Mouse (Mus musculus) intestine, embryonic 14.5 days (tissue): ENCODE measurements around the gene Agbl1. TPM values are rescaled to one million over a fixed set of nuclear protein-coding genes. Genes with fewer than 3 reads are reported as not detected.

Experiments used
- ATAC-seq: fragments of 200-750 bp; cut with Nextera tagmentation; replicated peaks from 2 replicates; pipeline ENCODE4 v1.8.0; 2017; ENCODE audit warnings: low read depth, moderate number of reproducible peaks, moderate TSS enrichment, moderate library complexity; ENCODE audit not compliant: low FRiP score, low TSS enrichment
- DNase-seq: peaks from one replicate; pipeline ENCODE4 v3.0.0-alpha.2; 2018; ENCODE audit warnings: low spot score
- H3K27ac ChIP-seq: fragments of 300-500 bp; sonication (generic); 2 replicates; pipeline ENCODE4 v1.5.1; 2014; ENCODE audit warnings: low read depth, mild to moderate bottlenecking, control low read depth
- H3K27me3 ChIP-seq: fragments of 300-500 bp; sonication (generic); replicated peaks from 2 replicates; pipeline ENCODE4 v1.6.1; 2014; ENCODE audit warnings: low read length, control low read depth; ENCODE audit not compliant: control insufficient read depth, insufficient read depth
- H3K36me3 ChIP-seq: fragments of 300-500 bp; sonication (generic); 2 replicates; pipeline ENCODE4 v1.6.1; 2014; ENCODE audit warnings: low read length, control low read depth; ENCODE audit not compliant: control insufficient read depth, insufficient read depth
- H3K4me1 ChIP-seq: fragments of 300-500 bp; sonication (generic); replicated peaks from 2 replicates; pipeline ENCODE4 v1.6.1; 2014; ENCODE audit warnings: low read length, control low read depth, mixed read lengths; ENCODE audit not compliant: control insufficient read depth, insufficient read depth
- H3K4me2 ChIP-seq: fragments of 300-500 bp; sonication (generic); 2 replicates; pipeline ENCODE4 v1.6.1; 2014; ENCODE audit warnings: low read length
- H3K4me3 ChIP-seq: fragments of 300-500 bp; sonication (generic); 2 replicates; pipeline ENCODE4 v1.5.1; 2014; ENCODE audit warnings: low read depth, low read length, control low read depth, mixed read lengths
- H3K9ac ChIP-seq: fragments of 300-500 bp; sonication (generic); 2 replicates; pipeline ENCODE4 v1.6.1; 2014; ENCODE audit warnings: mild to moderate bottlenecking, low read length
- H3K9me3 ChIP-seq: fragments of 300-500 bp; sonication (generic); 2 replicates; pipeline ENCODE4 v1.6.1; 2016; ENCODE audit warnings: low read length, control low read depth; ENCODE audit not compliant: control insufficient read depth
- WGBS: fragments of 180-500 bp; shearing (Covaris S2); extraction: QIAGEN DNeasy Blood & Tissue Kit; methylation state at CpG from one replicate; pipeline ENCODE4 v1.1.7; 2014; 5-methylcytosine and 5-hydroxymethylcytosine counted together
- polyA plus RNA-seq: library from polyadenylated mRNA; unstranded; fragments of >200 nt; fragmentation: Nextera tagmentation; extraction: Ambion mirVana; gene quantifications from 2 replicates; pipeline ENCODE4 v1.2.1, GENCODE M21; 2014

The Agbl1 gene
- polyA plus RNA-seq, 1 experiment from 2014 or later: not detected

GRCm38 (mm10) chr7:76407930-76408557 is 178.4 kb downstream of the Agbl1 start:
- DNase-seq (no peak), ATAC-seq (no peak)
- Histone ChIP-seq H3K4me2 (no peak overlapping the region), H3K27ac (no peak overlapping the region), H3K27me3 (no peaks in the 10 kb centered on the region), H3K4me3 (no peak overlapping the region), H3K9me3 (no peaks in the 10 kb centered on the region), H3K9ac (no peak overlapping the region), H3K4me1 (no peaks in the 10 kb centered on the region), H3K36me3 (no peaks in the 10 kb centered on the region)
- WGBS: 73% methylated on average over 4 of the region's 4 CpGs

DNA sequence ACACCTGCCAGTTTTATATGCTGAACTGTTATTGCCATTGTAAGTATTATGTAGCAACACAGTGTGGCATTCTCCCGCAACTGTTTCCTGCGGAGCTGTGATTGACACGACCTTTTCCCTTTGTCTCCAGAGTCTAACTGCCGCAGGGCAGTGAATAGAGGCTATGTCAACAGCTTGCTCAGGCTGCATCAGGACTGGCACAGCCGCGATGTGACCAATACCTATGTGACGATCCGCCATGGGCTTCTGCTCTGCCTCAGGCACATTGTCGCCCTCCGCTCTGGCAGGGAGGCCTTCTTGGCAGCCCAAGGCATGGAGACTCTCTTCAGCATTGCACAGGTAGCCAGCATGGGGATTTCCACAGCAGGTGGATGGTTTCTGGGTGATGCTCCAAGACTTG is 179.3 kb downstream of the Agbl1 start:
- ATAC-seq (no peak), DNase-seq (no peak)
- Histone ChIP-seq H3K27me3 (no peaks in the 10 kb centered on the region), H3K4me2 (no peak overlapping the region), H3K9me3 (no peaks in the 10 kb centered on the region), H3K4me3 (no peak overlapping the region), H3K27ac (no peak overlapping the region), H3K4me1 (no peaks in the 10 kb centered on the region), H3K36me3 (no peaks in the 10 kb centered on the region), H3K9ac (no peak overlapping the region)
- WGBS: 86% methylated on average over 10 of the region's 10 CpGs

DNA sequence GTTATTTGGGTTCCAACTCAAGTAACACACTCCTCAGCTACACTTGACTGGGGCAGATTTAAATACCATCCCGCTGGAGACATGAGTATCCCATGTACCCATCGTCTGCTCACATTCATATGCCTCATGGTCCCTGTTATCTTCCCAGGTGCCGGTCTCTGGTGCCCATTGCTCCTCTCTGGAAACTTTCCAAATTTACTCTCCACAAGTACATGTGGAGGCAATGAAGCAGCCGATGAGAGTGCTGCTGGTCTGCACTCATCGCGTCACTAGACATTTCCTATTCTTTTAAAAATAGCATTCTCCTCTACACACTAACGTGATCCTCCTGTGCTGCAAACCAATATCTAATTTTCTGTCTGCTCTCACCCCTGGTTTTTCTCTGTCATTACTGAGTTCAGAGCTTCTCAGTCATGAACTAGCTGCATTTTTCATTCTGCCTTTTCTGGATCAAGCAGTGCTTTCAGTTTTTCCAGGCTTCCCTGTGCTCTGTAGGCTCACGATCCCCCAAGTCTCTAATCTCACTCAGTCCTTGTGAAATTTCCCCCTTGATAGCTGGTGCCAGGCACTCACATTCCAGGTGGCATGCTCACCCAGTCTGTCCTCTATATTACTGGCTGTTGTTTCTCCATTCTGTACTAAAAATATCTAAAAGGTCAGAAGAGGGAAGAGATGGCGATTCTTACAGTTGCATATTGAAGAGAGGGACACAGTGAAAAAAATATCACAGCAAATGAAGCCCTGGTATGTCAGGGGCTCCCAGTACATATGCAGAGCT is 180.9 kb downstream of the Agbl1 start:
- H3K4me1 ChIP-seq: no peaks in the 10 kb centered on the region
- H3K4me2 ChIP-seq: no peak overlapping the region
- H3K9ac ChIP-seq: no peak overlapping the region
- ATAC-seq: no peak
- WGBS: 67% methylated on average over 9 of the region's 9 CpGs
- no peaks in the 10 kb centered on the region for H3K9me3 ChIP-seq
- no peak overlapping the region for H3K4me3 ChIP-seq
- H3K27ac ChIP-seq: no peak overlapping the region
- no peaks in the 10 kb centered on the region for H3K27me3 ChIP-seq
- no peaks in the 10 kb centered on the region for H3K36me3 ChIP-seq
- no peak for DNase-seq

DNA sequence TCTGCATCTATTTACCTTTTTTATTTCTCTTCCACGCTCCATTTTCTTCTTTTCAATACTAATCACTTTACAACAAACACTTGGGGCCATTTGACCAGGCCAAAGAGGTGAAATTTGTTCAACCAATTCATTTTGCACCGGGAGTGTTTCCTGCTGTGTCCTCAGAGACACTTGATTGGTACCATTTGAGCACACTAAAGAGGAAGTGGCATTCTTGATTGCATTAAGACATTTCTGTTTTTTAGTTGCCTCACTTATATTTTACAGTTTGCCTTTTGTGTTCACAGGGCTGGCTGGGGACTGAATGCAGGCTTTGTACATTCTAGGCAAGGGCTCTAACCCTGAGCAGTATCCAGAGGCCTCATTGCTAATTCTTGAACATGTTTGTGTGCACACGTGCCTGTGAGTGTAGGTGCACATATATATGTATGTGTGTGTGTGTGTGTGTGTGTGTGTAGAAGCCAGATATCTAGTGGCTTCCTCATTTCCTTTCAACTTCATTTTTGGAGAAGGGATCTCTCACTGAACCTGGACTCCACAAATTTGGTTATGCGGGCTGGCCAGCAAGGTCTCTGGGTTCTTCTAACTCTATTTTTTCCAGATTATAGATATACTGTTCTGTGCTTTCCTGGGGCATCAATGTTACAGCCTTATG is 182.4 kb downstream of the Agbl1 start:
- Histone ChIP-seq H3K9ac (no peak overlapping the region), H3K4me3 (no peak overlapping the region), H3K36me3 (no peaks in the 10 kb centered on the region), H3K4me1 (no peaks in the 10 kb centered on the region), H3K27me3 (no peaks in the 10 kb centered on the region), H3K9me3 (no peaks in the 10 kb centered on the region), H3K27ac (no peak overlapping the region), H3K4me2 (no peak overlapping the region)
- ATAC-seq: no peak
- WGBS: 67% methylated on average over 4 of the region's 4 CpGs
- DNase-seq: no peak

DNA sequence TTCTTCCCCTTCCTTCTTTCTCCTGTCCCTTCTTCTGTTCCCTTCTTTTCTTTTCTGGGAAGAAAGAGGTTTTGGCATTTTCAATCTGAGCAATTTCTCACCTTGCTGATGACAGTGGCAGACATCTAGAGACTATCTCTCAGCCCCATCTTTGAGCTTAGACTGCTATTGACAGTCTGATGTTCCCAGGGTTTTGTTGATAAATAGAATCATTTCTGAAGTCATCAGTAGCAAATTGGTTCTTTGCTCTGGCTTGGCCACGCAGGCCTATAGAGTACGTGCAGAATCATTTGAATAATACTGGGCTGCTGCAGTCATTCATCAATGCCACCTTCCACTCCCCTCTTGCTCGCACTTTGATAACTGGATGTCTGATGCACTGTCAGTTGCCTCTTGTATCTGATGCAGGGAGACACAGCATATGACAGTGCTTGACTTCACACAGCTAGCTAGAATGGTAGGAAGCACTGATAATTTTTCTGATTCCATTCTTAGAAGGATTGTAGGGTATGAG is 186.5 kb downstream of the Agbl1 start:
- Histone ChIP-seq H3K9ac (no peak overlapping the region), H3K4me2 (no peak overlapping the region), H3K4me3 (no peak overlapping the region), H3K27me3 (no peaks in the 10 kb centered on the region), H3K9me3 (no peaks in the 10 kb centered on the region), H3K27ac (no peak overlapping the region), H3K36me3 (no peaks in the 10 kb centered on the region), H3K4me1 (no peaks in the 10 kb centered on the region)
- DNase-seq (no peak), ATAC-seq (no peak)
- WGBS: 52% methylated on average over 3 of the region's 3 CpGs

DNA sequence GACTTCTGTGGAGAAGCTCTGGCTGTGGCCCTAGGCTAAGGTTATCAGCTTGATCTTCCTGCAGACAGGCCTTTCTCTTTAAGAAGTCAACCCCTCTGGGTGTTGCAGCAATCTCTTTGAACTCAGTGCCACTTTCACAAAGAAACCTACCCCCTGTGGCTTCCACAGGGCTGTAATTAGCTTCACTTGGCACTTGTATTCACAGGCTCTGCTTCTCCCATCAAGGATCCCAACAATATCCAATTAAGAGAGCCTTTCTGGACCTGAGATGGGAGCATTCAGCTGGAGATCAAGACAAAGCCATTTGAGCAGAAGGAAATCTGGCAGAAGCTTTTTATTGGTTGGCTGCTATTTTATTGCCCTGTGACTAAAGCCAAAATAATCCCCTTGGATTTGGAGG is 208.9 kb downstream of the Agbl1 start:
- H3K9ac ChIP-seq: no peak overlapping the region
- H3K4me2 ChIP-seq: no peak overlapping the region
- no peaks in the 10 kb centered on the region for H3K9me3 ChIP-seq
- DNase-seq (no peak), ATAC-seq (no peak)
- H3K27ac ChIP-seq: no peak overlapping the region
- no peaks in the 10 kb centered on the region for H3K4me1 ChIP-seq
- H3K27me3 ChIP-seq: no peaks in the 10 kb centered on the region
- no peaks in the 10 kb centered on the region for H3K36me3 ChIP-seq
- no peak overlapping the region for H3K4me3 ChIP-seq

DNA sequence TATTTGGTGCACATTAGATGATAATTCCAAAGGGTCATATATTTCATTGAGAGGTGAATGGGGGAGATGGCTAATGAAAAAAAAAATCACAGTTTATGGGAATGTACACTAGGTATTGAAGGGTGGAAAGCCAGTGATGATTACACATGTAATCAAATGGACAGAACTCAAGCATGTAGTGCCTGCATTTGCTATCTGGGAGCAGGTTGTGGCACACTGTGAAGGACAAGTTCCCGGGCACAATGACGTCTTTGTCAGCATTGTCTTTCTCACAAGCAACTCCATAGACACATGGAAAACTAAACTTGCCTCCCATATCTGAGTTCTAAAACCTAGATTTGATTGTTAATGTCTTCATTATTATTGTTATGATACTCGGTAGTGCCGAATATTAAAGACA is 209.3 kb downstream of the Agbl1 start:
- Histone ChIP-seq H3K27me3 (no peaks in the 10 kb centered on the region), H3K4me3 (no peak overlapping the region), H3K36me3 (no peaks in the 10 kb centered on the region), H3K9ac (no peak overlapping the region), H3K4me2 (no peak overlapping the region), H3K27ac (no peak overlapping the region), H3K4me1 (no peaks in the 10 kb centered on the region), H3K9me3 (no peaks in the 10 kb centered on the region)
- DNase-seq: no peak
- ATAC-seq: no peak
- WGBS: 77% methylated on average over 4 of the region's 4 CpGs

- H3K9me3 ChIP-seq: no peaks in the 10 kb centered on the region
- H3K27me3 ChIP-seq: no peaks in the 10 kb centered on the region
- no peak overlapping the region for H3K9ac ChIP-seq
- DNase-seq (no peak), ATAC-seq (no peak)
- H3K36me3 ChIP-seq: no peaks in the 10 kb centered on the region
- no peaks in the 10 kb centered on the region for H3K4me1 ChIP-seq
- no peak overlapping the region for H3K4me3 ChIP-seq
- no peak overlapping the region for H3K4me2 ChIP-seq
- no peak overlapping the region for H3K27ac ChIP-seq
- 63% methylated on average over 5 of the region's 5 CpGs for WGBS
These were observed 232.8 kb downstream of the Agbl1 start for GRCm38 (mm10) chr7:76462361-76463001.
